Mouse (Mus musculus) T-helper 1 cell (primary cell): Measurements from ENCODE around the gene 1700056E22Rik.

ENCODE experiments used
- in situ Hi-C: fragments of 300-600 bp; cut with MboI, MseI; formaldehyde crosslinking; loops from one replicate; pipeline ENCODE4 v1.15.1; 2025; ENCODE audit warnings: high pct_unique_total_duplicates

The 1700056E22Rik gene

DNA sequence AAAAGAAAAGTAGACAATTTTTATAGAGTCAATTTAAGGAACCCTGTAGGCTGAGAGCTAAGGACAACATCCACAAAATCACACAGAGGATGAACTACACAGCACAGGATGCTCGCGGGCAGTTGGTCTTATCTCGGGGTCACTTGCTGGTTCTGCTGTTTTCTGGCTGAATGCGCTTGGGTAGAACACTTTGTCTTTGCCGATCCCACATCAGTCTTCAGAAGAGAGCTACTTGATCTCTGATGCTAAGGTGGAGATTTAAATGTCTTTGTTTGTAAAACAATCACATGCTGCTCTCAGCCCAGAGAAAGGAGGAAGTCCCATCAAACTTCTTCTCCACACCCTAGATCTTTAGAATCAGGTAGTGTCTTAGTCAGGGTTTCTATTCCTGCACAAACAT is 9.0 kb downstream of the 1700056E22Rik start:
- in situ Hi-C loops, result loop anchor here (25.0 kb wide), 1 partner anchor 1513 kb away; the partner anchor contains the start of gene Capn2

DNA sequence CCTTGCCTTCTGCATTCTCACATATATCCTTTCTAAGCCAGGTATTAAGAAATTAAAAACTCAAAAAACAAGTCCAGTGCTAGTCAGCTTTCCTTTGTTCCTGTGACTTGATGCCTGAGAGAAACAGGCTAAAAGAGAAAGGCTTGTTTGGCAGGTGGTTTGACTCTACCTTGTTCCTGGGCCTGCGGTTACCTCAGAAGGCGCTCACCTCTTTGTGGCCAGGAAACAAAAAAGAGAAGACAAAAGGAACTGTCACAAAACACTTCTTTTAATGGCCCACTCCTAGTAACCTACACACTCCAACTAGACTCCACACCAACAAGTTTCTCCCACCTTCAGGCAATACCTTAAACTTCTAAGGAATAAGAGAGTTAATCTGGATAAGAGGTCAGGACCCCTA is 9.5 kb downstream of the 1700056E22Rik start:
- in situ Hi-C loops, result loop anchor here (25.0 kb wide), 1 partner anchor 1512 kb away; the partner anchor contains the start of gene Capn2

DNA sequence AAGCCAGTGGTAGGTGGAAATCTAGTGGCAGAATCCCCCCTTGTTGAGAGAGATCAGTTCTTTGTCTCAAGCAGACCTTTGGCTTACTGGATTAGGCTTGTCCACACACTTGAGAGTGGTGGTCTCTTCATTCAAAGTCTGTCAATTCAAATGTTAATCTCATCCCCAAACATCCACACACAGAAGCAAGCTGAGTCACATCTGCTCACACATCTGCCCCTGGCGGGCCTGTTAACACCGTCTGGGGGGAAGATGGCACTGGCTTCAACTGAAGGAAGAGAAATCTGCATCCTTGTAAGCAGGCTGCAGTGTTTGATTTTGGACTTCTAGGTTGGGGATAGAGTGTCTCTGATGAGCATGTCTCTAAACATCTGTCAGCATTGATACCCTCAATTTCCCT is 10.1 kb downstream of the 1700056E22Rik start:
- in situ Hi-C loops, result no loop called here

DNA sequence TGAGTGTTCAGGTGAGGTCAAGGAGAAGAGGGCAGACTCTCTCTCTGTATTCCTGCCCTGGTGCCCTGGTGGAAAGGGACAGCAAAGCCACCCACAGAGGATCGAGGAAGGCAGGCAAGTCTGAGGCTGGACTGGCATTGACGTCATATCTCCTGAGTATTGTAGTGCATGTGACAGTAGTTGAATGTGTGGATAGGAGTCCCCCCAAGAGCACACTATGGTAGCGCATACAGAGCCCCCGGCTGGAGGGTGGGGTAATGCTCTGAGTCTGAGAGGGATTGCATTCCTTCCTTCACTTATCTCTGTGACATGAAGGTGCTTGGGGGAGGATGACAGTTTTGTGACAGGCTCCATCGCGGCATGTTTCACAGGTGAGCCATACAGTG is 14.4 kb downstream of the 1700056E22Rik start:
- in situ Hi-C loops, result loop anchor here (10.0 kb wide), 1 partner anchor 805 kb away; no protein-coding TSS in a partner anchor

DNA sequence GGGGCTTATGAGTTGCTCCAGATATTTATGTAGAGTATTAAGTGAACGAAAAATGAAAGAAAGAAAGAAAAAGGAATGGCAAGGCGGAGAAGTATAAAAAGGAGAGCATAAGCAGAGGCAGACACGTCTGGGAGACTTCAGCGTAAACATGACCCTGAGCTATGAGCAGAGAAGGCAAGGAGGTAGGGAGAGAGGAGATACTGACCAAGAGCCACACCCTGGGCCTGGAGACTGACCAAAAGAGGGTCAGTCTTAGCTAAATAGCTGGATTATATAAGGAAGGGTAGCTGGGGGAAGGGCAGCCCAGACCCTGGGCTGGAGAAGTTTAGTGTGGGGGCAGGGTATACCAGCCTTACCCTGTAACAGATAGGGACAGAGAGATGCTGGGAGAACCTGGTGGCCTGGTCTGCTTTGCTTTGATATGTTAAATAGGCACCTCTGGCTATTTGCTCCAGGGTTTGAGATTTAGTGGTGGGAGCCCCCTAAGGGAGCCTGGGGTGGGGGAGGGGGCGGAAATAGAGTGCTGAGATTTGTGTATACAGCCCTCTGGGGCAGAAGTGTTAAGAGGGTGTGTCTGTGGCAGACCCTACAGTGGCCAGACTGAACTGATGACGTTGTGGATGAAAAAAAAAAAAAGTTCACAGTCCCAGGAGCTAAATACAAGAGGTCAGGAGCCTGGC is 14.9 kb downstream of the 1700056E22Rik start:
- in situ Hi-C loops, result loop anchor here (10.0 kb wide), 1 partner anchor 806 kb away; no protein-coding TSS in a partner anchor

DNA sequence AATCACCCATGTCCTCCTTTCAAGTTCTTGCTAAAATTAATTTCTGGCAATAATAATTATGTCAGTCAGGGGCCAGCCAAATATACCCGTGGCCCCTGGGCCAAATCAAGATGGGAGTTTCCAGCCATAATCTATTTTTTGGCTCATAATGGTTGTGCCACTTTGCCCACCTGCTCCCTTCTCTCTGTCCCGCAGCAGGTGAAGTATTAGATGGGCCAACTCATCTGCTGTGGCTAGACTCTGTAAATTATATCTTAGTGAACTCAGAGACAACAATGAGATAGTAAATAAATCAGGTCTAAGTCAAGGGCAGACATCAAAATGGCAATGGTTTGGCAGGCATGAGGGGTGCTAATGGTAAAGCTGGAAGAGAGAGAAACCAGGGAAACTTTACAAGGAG is 16.5 kb downstream of the 1700056E22Rik start:
- in situ Hi-C loops, result loop anchor here (10.0 kb wide), 1 partner anchor 807 kb away; no protein-coding TSS in a partner anchor

DNA sequence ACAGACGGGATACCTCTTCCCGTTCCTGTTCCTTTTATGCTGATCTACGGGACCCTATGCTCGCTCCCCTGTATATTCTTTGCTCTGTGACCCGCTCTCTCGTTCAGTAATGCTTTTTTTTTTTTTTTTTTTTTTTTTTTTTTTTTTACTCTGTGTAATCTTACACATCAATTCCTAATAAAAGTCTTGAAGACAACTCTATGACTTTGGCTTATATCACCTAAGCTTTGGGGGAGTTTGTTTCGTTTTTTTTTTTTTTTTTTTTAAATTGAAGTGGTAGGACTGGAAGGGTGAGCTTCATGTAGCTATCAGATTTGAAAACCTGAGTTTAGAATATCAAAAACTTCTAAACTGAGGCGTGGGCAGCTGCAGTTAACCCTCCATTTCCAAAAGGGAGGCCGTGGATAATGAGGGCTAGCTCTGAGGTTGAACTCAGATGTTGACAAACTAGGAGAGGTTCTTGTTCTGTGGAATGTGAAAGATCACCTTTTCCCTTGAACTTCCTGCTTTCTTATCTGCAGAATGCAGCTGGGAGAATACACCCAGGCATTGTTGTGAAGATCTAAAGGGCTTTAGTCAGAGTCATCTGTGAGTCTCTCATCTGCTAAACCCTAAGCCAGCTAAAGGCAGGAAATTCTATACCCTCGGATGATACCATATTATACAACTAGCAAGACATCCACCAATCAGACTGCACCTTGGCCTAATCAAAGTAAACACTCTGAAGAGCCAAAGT is 17.9 kb downstream of the 1700056E22Rik start:
- in situ Hi-C loops, result loop anchor here (10.0 kb wide), 1 partner anchor 809 kb away; no protein-coding TSS in a partner anchor

DNA sequence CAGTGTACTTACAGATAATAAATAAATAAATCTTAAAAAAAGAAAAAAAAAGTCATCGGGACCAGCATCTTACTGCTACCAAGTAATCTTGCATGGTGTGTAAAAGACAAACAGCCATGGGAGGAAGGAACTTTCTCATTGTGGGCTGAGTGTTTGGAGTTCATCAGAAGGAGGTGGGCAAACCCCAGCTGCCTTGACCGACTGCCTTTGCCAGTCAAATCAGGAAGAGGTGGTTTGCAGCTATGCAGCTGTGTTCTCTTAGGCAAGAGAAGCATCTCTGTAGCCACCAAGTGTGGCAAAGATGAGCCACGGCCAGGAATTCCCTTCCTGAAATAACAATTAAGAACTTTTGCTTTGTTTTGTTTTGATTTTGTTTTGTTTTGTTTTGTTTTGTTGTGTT is 20.0 kb downstream of the 1700056E22Rik start:
- in situ Hi-C loops, result loop anchor here (10.0 kb wide), 1 partner anchor 811 kb away; no protein-coding TSS in a partner anchor

DNA sequence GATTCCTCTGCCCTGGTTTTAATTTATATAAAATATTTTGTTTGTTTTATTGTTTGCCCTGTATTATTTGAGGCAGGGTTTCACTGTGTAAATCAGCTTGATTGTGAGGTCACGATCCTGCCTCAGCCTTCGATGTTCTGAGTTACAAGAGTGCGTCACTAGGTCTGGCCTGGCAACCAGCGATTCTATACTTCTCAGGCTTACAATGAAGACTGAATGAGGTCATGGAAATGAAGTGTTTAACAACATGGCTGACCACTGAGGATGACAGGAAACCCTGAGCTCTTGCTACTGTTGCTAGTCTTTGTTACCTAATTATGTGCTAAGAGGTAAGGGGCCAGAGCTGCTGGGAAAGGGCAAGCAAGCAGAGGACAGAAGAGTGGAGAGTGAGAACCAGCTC is 21.0 kb downstream of the 1700056E22Rik start, which contains the start of gene Dusp10:
Gene Dusp10 (plus strand): TSS at position 197 of the 400 bp plus-strand sequence.
- in situ Hi-C loops, result loop anchor here (10.0 kb wide), 1 partner anchor 812 kb away; no protein-coding TSS in a partner anchor

DNA sequence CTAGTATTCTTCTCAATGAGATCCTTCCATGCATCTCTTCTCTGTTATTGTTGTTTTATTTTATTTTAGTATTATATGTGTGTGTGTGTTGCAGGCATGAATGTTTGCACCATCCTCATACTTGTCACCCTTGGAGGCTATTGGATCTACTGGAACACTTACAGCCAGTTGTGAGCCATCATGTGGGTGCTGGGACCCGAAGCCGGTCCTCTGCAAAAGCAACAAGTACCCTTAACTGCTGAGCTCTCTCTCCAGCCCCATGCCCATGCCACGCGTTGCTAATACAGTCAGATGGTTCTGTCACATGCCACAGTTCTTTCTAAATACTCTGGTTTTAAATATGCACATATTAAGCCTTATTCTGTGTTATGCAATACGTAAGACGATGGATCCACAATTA is 22.8 kb downstream of the 1700056E22Rik start:
- in situ Hi-C loops, result loop anchor here (10.0 kb wide), 1 partner anchor 813 kb away; no protein-coding TSS in a partner anchor

DNA sequence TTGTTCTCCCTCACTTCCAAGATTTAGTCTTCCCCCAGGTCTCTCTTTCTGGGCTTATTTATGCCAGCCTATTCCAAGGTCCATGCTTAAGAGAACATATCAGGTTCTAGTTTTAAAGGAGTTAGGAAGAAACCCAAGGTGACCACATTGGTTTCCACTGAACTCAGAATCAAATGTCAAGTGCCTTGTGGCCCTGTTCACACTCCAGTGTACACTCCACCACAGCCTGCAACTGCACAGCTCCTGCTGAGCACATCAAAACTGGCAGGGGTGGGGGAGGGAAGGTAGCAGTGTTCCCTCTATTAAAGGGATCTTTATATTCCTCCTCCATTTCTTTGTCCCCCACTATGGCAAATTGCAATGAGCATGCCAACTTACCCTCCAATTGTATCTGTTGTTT is 28.0 kb downstream of the 1700056E22Rik start:
- in situ Hi-C loops, result no loop called here

DNA sequence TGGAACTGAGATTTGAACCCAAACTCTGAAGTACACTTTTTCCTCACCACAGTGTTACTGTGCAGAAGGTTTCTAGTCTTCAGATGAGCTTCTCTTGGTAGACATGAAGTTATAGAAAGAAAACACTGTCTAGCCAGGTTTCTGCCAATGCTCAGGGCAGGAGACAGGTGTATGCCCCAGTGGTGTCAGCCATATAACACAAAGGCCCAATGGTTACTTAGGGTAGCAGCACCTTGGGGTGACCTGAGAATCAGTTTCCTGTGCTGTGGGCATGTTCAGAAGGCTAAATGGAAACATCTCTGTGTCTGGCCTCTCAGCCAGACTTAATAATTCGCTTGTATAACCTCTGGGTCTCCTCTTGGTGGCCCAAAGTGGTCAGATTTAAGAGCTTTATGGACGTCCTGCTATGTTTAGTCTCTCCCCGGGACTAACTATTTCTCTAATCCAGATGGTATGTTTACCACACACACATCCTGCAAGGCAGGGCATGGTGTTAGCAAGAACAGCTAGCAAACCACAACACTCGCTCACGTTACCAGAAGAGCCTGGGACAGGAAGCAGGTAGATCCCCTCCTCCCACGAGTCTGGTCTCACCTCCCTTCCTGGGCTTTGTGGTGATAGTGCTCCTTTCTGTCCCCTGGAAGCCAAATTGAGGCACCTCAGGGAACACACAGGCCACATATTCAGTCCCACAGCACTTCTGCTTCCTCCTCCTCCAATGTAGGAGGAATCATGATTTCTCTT is 28.6 kb downstream of the 1700056E22Rik start:
- in situ Hi-C loops, result no loop called here

DNA sequence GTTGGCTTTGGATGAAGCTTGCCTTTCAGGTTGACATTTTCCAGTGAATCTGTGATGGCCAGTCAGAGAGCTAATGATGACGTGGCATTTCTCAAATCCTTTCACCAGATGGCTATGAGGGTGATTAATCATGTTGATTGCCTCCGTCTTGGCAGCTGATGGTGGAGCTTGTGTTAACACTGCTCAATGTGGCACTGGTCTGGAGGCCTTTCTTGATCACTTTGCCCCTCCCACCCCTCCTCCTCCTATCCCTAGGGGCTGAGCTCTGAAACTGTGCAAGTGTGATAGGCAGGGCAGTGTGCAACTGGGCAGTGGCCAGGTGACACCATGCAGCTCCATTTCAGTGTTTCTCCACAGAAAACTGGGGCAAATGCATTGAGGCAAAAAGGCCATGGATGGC is 29.8 kb downstream of the 1700056E22Rik start:
- in situ Hi-C loops, result no loop called here

DNA sequence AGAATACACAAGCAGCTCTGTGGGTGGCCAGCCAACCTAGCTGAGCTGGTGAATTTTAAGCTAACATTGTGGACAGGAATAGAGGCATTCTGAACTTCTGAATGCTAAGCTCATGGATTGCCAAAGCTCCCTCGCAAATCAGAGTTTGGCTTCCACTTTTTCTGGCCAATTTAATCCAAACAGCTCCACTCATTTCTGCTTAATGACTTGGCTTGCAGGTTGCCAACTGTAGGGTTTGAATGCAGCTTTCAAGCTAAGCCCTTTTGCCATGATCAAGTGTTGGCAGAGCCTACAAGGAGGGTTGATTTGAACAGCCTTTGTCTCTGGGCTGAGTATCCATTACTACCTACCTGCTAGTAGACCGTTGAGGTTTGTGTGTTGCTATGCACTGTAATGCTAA is 31.6 kb downstream of the 1700056E22Rik start:
- in situ Hi-C loops, result no loop called here

DNA sequence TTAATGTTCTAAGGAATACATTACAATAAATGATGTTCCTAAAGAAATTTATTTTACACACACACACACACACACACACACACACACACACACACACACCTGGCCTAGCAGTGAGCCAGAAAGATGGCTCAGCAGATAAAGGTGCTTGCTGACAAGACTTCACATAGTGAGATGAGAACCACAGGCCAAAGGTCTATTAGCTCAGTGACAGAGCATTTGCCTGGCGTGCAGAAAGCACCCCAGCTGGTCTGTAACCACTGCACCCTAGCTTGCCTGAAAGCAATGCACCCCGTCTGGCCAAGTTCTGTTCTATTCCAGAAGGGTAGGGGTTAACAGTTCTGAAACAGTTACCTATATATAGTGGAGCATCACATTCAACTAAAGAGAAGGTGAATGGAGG is 36.9 kb downstream of the 1700056E22Rik start:
- in situ Hi-C loops, result loop anchor here (10.0 kb wide), 1 partner anchor 1088 kb away; no protein-coding TSS in a partner anchor

DNA sequence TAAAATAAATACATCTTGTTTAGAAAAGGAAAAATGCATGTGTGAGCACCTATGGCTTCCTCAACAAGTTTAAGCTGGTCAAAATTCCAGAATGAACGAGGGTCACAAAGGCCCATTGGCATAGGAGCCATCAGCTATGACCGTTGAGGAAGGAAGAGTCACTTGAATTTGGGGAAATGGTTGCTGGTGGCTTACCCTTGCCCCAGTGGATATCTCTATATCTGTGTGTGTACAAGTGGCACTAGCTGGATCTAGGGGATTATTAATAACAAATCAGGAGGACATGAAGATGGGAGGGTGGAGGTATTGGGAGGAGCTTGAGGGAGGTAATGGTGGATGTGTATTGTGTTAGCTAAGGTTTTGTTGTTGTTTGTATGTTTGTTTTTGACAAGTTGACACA is 42.2 kb downstream of the 1700056E22Rik start:
- in situ Hi-C loops, result loop anchor here (5.0 to 10.0 kb wide), 2 partner anchors 90 to 1093 kb away; no protein-coding TSS in a partner anchor

DNA sequence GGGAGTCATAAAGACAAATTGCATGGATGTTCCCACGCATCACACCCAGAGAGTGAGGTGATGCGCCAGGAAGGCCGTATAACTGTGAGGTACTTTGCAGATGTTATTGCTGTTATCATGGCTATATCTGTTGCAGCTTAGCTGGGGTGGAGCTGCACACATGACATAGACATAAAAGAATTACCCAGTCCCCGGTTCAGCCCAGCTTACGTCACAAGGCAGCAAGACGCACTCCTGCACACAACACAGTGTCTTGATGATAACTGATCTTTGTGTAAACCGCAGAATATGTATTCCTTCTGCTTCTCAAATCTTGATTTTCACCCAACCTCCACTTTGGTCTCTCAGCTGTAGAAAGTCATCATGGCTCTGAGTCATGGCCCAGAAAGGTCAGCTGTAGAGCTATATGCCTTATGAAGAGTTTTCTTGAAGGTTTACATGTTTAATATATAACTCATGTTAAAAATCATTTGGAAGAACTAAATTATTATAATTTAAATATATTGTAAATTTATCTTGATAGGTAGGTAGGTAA is 46.3 kb downstream of the 1700056E22Rik start:
- in situ Hi-C loops, result no loop called here
